Mouse (Mus musculus) heart, postnatal 4 days (tissue): ENCODE data around the gene Hjurp. TPM values are rescaled to one million over a fixed set of nuclear protein-coding genes. Genes with fewer than 3 reads are reported as not detected.

Source experiments
- DNase-seq: peaks from one replicate; pipeline ENCODE4 v3.0.0; 2021
- total RNA-seq, 2 experiments: library from RNA; stranded (reverse); gene quantifications; 2 replicates each; pipeline ENCODE4 v1.2.3; 2021

Gene Hjurp
- total RNA-seq, 2 experiments from 2014 or later = 97.1 to 100 TPM

DNA sequence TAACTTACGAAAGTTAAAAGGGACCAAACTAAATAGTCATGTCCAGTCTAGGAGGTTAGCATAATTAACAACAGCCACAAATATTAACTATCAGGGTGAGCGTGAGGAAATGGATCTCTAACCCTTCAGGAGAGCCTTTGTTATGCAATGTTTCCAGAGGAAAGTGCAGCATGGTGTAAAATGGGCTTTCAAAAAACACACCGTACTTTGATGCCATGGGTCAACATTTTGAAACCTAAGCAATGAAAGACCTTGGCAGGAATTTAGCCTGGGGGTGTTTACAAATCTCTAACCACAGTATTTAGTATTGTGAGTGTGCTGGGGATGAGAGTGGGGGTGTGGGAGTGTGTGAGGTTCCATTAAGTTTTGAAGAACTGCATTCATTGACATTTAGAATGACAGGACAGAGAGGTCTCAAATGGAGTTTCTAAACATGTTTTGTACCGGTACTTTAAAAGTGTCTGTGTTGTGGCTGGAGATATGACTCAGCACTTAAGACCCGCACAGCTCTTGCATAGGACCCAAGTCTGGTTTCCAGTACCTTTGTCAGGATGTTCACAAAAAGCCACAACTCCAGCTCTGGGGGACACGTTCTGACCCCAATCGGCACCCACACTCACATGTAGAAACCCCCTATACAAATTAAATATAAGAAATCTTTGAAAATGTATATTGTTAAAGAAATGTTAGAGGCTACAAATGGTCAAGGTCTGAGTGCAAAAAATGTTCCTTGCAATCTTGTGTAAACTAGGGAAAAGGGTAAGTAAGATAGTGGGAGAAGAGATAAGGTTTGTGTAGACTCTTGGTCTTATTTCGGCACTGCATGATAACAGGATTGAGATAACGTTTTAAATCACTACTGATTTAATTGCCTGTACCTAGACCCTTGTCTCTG lies 1.9 kb upstream of the Hjurp start:
- DNase-seq = no peak

DNA sequence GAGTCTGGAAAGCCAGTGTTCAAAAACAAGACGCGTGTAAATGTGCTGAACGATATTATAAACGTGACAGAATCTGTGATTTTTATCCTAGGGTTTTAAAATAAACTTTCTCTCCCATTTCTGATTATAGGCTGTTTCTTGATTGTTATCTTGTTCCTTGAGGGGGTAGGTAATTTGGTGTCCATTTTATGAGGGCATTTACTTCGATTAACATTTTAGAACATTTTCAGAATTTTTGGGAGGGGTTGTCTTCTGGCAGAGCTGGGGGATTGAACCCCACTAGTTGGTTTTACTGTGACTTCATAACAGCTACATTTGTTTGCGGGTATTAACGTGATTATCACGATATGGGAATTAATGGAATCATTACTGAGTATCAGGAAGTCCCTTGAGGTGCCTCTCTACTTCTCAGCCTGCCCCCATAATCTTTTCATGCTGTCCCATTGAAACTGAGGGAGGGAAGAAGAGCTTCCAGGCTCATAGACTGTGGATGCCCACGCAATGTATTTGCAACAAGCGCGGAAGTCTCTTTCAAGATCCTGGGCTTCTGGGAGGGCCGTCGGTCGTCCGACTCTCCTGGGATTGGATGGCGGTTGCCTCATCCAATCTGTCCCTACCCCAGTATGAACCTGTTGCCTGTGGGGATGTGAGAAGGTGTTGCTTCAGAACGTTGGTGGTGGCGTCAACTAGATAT lies 532 bp upstream of the Hjurp start:
- DNase-seq = peak; percentile 28

GRCm38 (mm10) chr1:88276524-88277097 lies 822 bp downstream of the Hjurp start:
- peak; percentile 18 for DNase-seq

GRCm38 (mm10) chr1:88275698-88276523 lies 1.5 kb downstream of the Hjurp start:
- no peak for DNase-seq

- DNase-seq = no peak
These were observed 2.3 kb downstream of the Hjurp start for GRCm38 (mm10) chr1:88275078-88275680.

GRCm38 (mm10) chr1:88274371-88275077 lies 2.9 kb downstream of the Hjurp start:
- DNase-seq = no peak

GRCm38 (mm10) chr1:88273832-88274231 lies 3.6 kb downstream of the Hjurp start:
- no peak for DNase-seq

- no peak for DNase-seq
These were observed 4.1 kb downstream of the Hjurp start for GRCm38 (mm10) chr1:88273326-88273725.

- DNase-seq = no peak
These were observed 4.6 kb downstream of the Hjurp start for GRCm38 (mm10) chr1:88272851-88273250.

DNA sequence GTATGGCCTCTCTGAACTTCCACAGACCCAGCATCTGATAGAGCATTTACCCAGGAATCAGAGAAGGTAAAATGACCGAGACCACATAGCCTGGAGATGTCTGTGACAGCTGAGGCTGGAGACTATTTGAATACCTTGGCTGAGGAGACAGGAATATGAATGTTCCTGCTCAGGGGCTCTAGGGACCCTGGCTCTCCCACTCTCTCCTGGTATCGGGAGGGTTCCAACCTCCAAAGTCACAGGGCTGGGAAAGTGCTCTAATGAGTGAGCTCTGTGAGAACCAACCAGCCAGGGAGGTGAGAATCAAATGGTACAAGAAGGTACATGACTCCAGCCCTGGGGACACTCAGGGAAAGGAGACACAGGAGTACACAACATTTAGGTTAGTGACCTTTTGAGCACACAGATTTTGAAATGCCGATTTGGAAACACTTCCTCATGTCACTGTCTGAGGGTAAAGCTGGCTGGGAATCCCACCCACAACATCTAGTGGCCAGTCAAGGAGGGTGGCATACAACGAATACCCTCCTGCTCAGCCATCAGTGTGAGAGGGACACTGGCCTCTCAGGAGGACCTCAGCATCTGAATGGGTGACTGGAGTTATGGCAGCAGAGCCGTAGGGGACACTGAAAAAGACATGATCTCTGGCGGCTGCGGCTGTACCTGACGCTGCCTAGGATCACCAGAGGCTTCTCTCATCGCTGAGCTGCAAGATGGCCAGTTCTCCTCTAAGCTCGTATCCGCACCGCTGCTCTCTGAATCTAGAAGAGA lies 7.7 kb downstream of the Hjurp start:
- DNase-seq = no peak

DNA sequence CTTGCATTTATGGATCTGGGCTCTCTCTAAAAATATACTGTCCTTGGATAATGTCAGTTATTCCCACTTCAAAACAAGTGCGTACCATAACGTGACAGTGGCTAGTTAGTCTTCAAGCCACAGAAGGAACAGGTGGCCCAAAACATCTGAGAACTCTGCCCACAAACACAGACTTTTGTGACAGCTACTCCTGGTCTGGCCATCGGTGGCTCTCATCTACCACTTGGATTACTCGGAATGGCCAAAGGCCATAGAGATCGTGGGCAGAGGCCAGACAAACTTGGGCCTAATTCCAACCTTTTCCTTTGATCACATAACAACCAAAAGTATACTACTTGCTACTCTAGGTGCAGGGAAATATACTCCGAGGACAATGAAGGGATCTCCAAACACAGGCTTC lies 9.4 kb downstream of the Hjurp start:
- no peak for DNase-seq

DNA sequence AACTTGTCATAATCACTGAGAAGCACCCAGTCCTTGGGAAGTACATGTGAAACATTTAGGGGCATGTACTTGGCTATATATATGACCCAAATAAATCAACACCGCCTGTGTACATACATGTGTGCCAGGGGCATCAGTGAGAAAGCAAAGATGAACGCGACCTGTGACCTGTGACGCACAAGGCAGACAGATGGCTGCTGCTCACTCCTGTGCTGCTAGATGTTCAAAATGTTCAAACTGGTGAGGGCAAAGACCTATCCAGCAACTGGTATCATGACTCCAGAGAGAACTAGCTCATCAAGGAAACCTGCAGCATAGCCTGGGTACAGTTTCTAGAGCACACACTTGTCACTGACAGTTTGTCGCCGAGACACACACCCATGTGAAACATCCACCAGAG lies 9.9 kb downstream of the Hjurp start:
- no peak for DNase-seq

DNA sequence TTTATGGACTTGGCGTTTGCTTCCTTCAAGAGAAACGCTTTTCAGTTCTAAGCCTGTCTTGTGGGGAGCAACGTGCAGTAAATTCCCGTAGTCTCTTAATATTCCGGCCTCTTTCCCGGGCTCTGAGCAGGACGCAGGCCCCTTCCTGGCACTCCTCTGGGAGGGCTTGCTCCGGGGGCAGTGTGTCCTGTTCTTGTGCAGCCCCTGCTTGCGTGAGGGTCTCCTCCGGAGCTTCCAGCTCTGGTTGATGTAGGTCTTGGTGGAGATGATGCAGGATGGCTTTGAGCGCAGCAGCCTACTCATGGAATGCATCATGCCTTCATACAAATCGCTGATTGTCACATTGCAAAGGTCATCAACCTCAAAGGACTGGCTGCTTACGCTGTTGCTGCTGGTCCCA lies 11.3 kb downstream of the Hjurp start:
- DNase-seq = no peak

DNA sequence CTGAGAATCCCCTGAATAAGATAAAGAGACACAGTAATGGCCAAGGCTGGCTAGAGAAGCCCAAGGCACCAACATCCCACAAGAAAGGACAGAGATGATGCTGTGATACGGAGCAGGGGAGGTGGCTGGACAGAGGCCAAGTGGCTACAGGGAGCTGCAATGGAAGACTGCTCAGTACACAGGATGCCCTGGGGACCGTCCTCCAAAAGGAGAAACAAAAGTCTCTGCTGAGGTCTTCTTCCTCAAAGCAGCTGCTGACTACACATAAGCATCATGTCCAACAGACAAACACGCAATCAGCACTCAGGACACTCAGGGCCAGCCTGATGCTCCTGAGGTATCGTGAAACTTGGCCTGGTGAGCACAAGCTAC lies 12.6 kb downstream of the Hjurp start:
- DNase-seq = no peak

GRCm38 (mm10) chr1:88264237-88264868 lies 13.1 kb downstream of the Hjurp start:
- DNase-seq = no peak

- DNase-seq = no peak
These were observed 13.7 kb downstream of the Hjurp start for GRCm38 (mm10) chr1:88263778-88264177.

DNA sequence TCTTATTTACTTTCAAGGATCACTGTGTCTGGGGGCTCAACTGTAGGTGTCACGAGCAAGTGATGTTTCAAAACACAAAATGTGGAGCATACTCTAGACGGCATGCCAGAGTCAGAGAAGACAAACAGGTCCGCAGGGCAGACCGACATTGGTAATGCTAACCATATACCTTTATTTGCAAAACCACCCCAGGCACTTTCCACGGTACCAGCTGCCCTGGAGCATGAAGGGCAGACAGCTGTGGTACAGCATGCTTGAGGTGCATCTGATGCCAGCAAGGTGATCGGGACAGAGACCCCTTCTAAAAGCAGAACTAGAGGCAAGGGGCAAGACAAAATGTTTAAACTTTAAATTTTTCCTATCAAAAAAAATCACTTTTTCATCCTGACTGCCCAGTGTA lies 14.5 kb downstream of the Hjurp start:
- DNase-seq = no peak

GRCm38 (mm10) chr1:88262255-88262654 lies 15.2 kb downstream of the Hjurp start:
- DNase-seq = peak; percentile 77

DNA sequence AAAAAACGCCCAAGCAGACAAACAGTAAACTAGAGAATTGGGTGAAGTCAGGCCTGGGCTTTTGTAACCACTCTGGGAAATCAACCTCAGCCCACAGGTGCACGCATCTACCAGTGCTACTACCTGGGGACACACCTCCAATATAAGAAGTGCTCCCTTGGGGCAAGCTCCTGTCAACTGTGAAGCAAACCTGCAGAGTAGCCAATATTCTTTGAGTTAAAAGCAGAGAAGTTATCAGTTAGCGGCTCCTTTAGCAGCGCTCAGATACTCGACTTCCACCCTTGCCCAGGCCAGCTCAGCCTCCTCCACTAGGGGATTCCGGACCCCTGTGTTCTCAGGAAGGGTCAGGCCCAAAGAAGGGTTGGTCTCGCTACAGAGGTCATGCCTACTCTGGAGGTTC lies 15.7 kb downstream of the Hjurp start:
- no peak for DNase-seq
